Mouse (Mus musculus): ENCODE measurements at regions not wholly inside any gene's neighbourhood (a gene's known extent, or its start where the extent isn't known, plus 50 kb on each side); places are given as distances from the start of the nearest gene placed in this dataset.

GRCm38 (mm10) chr19:56202481-56203130 lies 84.3 kb upstream of the Habp2 start:
- TF ChIP-seq CTCF (IDR thresholded peaks at IDR 0.05; ENCODE audit: extremely low read depth, insufficient read depth, insufficient read length, insufficient replicate concordance) (no peak), POLR2A (IDR thresholded peaks at IDR 0.05; ENCODE audit: low read depth, low read length) (no peak)
